Mouse (Mus musculus): ENCODE measurements at regions not wholly inside any gene's neighbourhood (a gene's known extent, or its start where the extent isn't known, plus 50 kb on each side); places are given as distances from the start of the nearest gene placed in this dataset.

GRCm38 (mm10) chr15:51104362-51104761 is 2780.3 kb upstream of the Gm7489 start:
- Histone ChIP-seq H3K36me3 (ENCODE audit: control insufficient read depth, insufficient read depth, low read length) (no peaks in the 10 kb centered on the region), H3K4me1 (ENCODE audit: control insufficient read depth, insufficient read depth, low read length) (no peaks in the 10 kb centered on the region), H3K9ac (ENCODE audit: low read depth, low read length) (no peak overlapping the region), H3K27me3 (ENCODE audit: control insufficient read depth, insufficient read depth, low read length) (no peaks in the 10 kb centered on the region), H3K79me2 (ENCODE audit: control insufficient read depth, insufficient read depth, low read length) (no peaks in the 10 kb centered on the region), H3K4me3 (ENCODE audit: insufficient read depth, low read depth, low read length) (no peak overlapping the region), H3K27ac (replicated peaks; ENCODE audit: insufficient read depth, low read depth, low read length) (no peak overlapping the region)
- TF ChIP-seq CTCF (IDR thresholded peaks at IDR 0.05; ENCODE audit: low read depth, low read length) (no peak), POLR2A (IDR thresholded peaks at IDR 0.05; ENCODE audit: extremely low read depth, insufficient read depth, low read length) (no peak)
- no peak for DNase-seq (ENCODE audit: extremely low read depth, low read depth, low spot score)
- 31% methylated on average over 10 of the region's 10 CpGs for WGBS

DNA sequence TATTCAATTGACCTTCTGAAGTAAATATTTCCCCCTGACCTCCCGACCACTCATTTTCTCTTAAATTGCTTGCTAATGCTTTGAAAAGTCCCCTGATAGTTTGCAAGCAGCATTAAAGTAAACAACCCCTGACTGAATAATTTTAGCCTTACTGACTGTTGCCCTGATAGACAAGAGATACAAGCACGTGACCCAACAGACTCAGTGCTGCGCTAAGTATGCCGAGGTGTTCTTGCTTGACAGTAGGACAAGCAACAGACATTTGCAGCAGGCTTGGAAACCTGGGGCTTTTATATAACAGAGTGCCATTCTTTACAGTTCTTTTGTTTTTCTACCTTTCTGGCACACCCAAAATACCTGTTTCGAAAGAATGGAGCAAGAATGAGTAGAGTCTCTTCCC is 2779.9 kb upstream of the Gm7489 start:
- Histone ChIP-seq H3K9ac (ENCODE audit: low read depth, low read length) (no peak overlapping the region), H3K4me1 (ENCODE audit: control insufficient read depth, insufficient read depth, low read length) (no peaks in the 10 kb centered on the region), H3K4me3 (ENCODE audit: insufficient read depth, low read depth, low read length) (no peak overlapping the region), H3K36me3 (ENCODE audit: control insufficient read depth, insufficient read depth, low read length) (no peaks in the 10 kb centered on the region), H3K79me2 (ENCODE audit: control insufficient read depth, insufficient read depth, low read length) (no peaks in the 10 kb centered on the region), H3K27me3 (ENCODE audit: control insufficient read depth, insufficient read depth, low read length) (no peaks in the 10 kb centered on the region), H3K27ac (replicated peaks; ENCODE audit: insufficient read depth, low read depth, low read length) (no peak overlapping the region)
- TF ChIP-seq CTCF (IDR thresholded peaks at IDR 0.05; ENCODE audit: low read depth, low read length) (no peak), POLR2A (IDR thresholded peaks at IDR 0.05; ENCODE audit: extremely low read depth, insufficient read depth, low read length) (no peak)
- DNase-seq (ENCODE audit: extremely low read depth, low read depth, low spot score): no peak
- WGBS: 46% methylated on average over 5 of the region's 5 CpGs

DNA sequence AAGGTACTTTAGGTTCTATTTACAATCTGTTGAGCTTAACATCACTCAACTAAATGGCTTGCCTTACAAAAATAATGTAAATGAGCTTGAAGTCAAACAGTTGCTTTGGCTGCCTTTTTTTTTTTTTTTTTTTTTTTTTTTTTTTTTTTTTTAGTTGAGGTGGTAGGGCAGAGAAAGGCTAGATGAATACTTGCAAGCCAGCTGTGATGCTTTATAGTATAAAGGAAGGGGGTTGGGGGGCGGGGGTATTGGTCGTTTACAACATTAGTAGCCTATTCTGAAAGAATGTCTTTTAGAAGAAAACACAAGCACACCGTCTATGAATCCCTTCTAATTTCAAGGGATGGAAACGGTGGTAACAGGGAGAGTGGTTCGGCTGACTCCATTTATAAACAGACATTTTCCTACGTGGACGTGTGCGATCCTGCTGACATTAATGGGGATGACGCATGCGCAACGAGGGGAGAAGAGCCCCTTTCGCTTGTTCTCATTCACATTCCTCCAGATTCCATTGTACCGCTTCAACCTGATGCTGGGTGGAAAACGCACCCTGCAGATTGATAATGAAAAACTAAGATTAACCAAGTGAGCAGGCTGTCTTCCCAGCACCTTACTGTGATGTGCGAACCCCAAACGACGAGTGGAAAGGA is 2779.2 kb upstream of the Gm7489 start:
- no peak overlapping the region for H3K27ac ChIP-seq (replicated peaks; ENCODE audit: insufficient read depth, low read depth, low read length)
- WGBS: 69% methylated on average over 17 of the region's 17 CpGs
- no peak for DNase-seq (ENCODE audit: extremely low read depth, low read depth, low spot score)
- no peak overlapping the region for H3K4me3 ChIP-seq (ENCODE audit: insufficient read depth, low read depth, low read length)
- TF ChIP-seq POLR2A (IDR thresholded peaks at IDR 0.05; ENCODE audit: extremely low read depth, insufficient read depth, low read length) (no peak), CTCF (IDR thresholded peaks at IDR 0.05; ENCODE audit: low read depth, low read length) (no peak)
- no peaks in the 10 kb centered on the region for H3K36me3 ChIP-seq (ENCODE audit: control insufficient read depth, insufficient read depth, low read length)
- H3K4me1 ChIP-seq (ENCODE audit: control insufficient read depth, insufficient read depth, low read length): no peaks in the 10 kb centered on the region
- no peaks in the 10 kb centered on the region for H3K79me2 ChIP-seq (ENCODE audit: control insufficient read depth, insufficient read depth, low read length)
- H3K27me3 ChIP-seq (ENCODE audit: control insufficient read depth, insufficient read depth, low read length): no peaks in the 10 kb centered on the region
- no peak overlapping the region for H3K9ac ChIP-seq (ENCODE audit: low read depth, low read length)

DNA sequence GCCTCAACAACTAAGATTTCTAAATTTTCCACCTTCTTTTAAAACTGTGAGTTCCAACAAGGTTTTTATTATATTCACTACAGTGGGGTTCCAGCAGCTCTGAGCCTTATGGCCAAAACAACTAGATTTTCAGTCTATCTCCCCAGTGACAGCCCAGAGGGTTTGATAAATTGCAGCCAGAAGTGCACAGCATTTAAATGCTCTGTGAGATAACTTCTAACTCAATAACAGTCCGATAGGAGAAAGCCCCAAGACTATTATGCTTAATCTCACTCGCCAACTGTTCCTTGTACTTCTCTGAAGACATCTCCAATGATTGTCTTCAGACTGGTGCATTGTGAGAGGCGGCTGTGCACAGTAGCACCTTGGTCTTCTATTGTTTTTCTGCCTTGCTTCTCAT is 2774.5 kb upstream of the Gm7489 start:
- H3K27ac ChIP-seq (replicated peaks; ENCODE audit: insufficient read depth, low read depth, low read length): no peak overlapping the region
- no peak overlapping the region for H3K4me3 ChIP-seq (ENCODE audit: insufficient read depth, low read depth, low read length)
- no peaks in the 10 kb centered on the region for H3K4me1 ChIP-seq (ENCODE audit: control insufficient read depth, insufficient read depth, low read length)
- WGBS: 70% methylated on average over 3 of the region's 3 CpGs
- no peaks in the 10 kb centered on the region for H3K36me3 ChIP-seq (ENCODE audit: control insufficient read depth, insufficient read depth, low read length)
- no peak for TF ChIP-seq CTCF (IDR thresholded peaks at IDR 0.05; ENCODE audit: low read depth, low read length)
- TF ChIP-seq POLR2A (IDR thresholded peaks at IDR 0.05; ENCODE audit: extremely low read depth, insufficient read depth, low read length): no peak
- no peak overlapping the region for H3K9ac ChIP-seq (ENCODE audit: low read depth, low read length)
- DNase-seq (ENCODE audit: extremely low read depth, low read depth, low spot score): no peak
- no peaks in the 10 kb centered on the region for H3K79me2 ChIP-seq (ENCODE audit: control insufficient read depth, insufficient read depth, low read length)
- H3K27me3 ChIP-seq (ENCODE audit: control insufficient read depth, insufficient read depth, low read length): no peaks in the 10 kb centered on the region

DNA sequence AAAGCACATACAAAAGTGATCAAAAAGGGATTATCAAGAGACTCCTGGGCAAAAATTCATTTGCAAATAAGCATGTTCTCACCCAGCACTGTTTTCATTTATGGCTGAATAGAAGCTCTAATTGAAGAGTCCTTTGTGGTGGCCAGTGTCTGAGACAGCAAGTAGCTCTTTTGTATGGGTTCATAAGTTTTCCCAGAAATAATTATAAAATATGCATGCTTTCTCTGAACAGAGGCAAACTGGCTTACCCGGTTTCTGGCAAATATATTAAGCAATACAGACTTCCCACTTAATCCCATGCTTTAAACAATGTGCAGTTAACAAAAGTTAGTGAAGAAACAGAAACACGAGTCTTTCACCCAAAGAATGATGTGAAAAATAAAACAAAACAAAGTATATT is 2758.8 kb upstream of the Gm7489 start:
- H3K79me2 ChIP-seq (ENCODE audit: control insufficient read depth, insufficient read depth, low read length): no peaks in the 10 kb centered on the region
- DNase-seq (ENCODE audit: extremely low read depth, low read depth, low spot score): no peak
- TF ChIP-seq POLR2A (IDR thresholded peaks at IDR 0.05; ENCODE audit: extremely low read depth, insufficient read depth, low read length): no peak
- no peak for TF ChIP-seq CTCF (IDR thresholded peaks at IDR 0.05; ENCODE audit: low read depth, low read length)
- 68% methylated on average over 2 of the region's 2 CpGs for WGBS
- H3K4me1 ChIP-seq (ENCODE audit: control insufficient read depth, insufficient read depth, low read length): no peaks in the 10 kb centered on the region
- no peak overlapping the region for H3K27ac ChIP-seq (replicated peaks; ENCODE audit: insufficient read depth, low read depth, low read length)
- no peaks in the 10 kb centered on the region for H3K27me3 ChIP-seq (ENCODE audit: control insufficient read depth, insufficient read depth, low read length)
- H3K36me3 ChIP-seq (ENCODE audit: control insufficient read depth, insufficient read depth, low read length): no peaks in the 10 kb centered on the region
- no peak overlapping the region for H3K4me3 ChIP-seq (ENCODE audit: insufficient read depth, low read depth, low read length)
- H3K9ac ChIP-seq (ENCODE audit: low read depth, low read length): no peak overlapping the region

GRCm38 (mm10) chr15:51131017-51131416 is 2753.7 kb upstream of the Gm7489 start:
- no peak for TF ChIP-seq CTCF (IDR thresholded peaks at IDR 0.05; ENCODE audit: low read depth, low read length)
- no peak for TF ChIP-seq POLR2A (IDR thresholded peaks at IDR 0.05; ENCODE audit: extremely low read depth, insufficient read depth, low read length)
- no peak for DNase-seq (ENCODE audit: extremely low read depth, low read depth, low spot score)
- H3K27me3 ChIP-seq (ENCODE audit: control insufficient read depth, insufficient read depth, low read length): no peaks in the 10 kb centered on the region
- no peaks in the 10 kb centered on the region for H3K4me1 ChIP-seq (ENCODE audit: control insufficient read depth, insufficient read depth, low read length)
- H3K36me3 ChIP-seq (ENCODE audit: control insufficient read depth, insufficient read depth, low read length): no peaks in the 10 kb centered on the region
- no peaks in the 10 kb centered on the region for H3K79me2 ChIP-seq (ENCODE audit: control insufficient read depth, insufficient read depth, low read length)
- no peak overlapping the region for H3K27ac ChIP-seq (replicated peaks; ENCODE audit: insufficient read depth, low read depth, low read length)
- no peak overlapping the region for H3K9ac ChIP-seq (ENCODE audit: low read depth, low read length)
- 66% methylated on average over 4 of the region's 4 CpGs for WGBS
- no peak overlapping the region for H3K4me3 ChIP-seq (ENCODE audit: insufficient read depth, low read depth, low read length)
